Mouse (Mus musculus) liver, embryonic 14.5 days (tissue): ENCODE results near the gene 6030458C11Rik.

ENCODE experiments used
- CTCF ChIP-seq: IDR thresholded peaks from 2 replicates; pipeline ENCODE4 v1.5.1; 2016; ENCODE audit warnings: antibody characterized with exemption, low read depth, control low read depth
- EP300 ChIP-seq: IDR thresholded peaks from 2 replicates; pipeline ENCODE4 v1.6.1; 2016; ENCODE audit warnings: antibody characterized with exemption, low read depth

DNA sequence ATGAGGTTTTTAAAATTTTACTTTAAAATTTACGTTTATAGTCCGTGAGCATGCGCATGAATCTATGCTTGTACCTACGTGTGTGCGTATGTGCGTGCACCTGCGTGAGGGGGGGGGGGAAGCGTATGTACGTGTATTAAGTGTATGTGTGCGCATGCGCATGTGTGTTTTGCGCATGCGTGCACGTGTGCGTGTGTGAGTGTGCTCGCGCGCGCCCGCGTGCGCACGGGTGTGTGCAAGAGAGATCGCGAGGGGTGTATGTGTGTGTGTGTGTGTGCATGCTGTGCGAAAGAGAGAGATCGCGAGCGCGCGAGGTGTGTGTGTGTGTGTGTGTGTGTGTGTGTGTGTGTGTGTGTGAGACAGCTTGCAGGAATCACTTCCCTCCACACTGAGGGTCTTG lies 8.9 kb upstream of the 6030458C11Rik start:
- no peak for TF ChIP-seq CTCF
- TF ChIP-seq EP300, result no peak
